Mouse (Mus musculus) hematopoietic stem cell, adult 5-6 weeks (primary cell): ENCODE data around the gene Mag. TPM values are rescaled to one million over a fixed set of nuclear protein-coding genes. Genes with fewer than 3 reads are reported as not detected.
"Not testable (repeated sequence)": the region's sequence is repeated elsewhere in the genome, so short reads cannot be mapped to it uniquely, and the experiment has no call there.

ENCODE experiments used
- ATAC-seq, 2 experiments: fragments of 125-278 bp in 1 of 2; replicated peaks in 1 of 2; 2 replicates each; pipeline ENCODE4 v1.8.0; 2016 to 2017; ENCODE audit warnings: inconsistent platforms in 2 of 2, mild to moderate bottlenecking in 2 of 2, moderate number of reproducible peaks in 2 of 2, low read depth in 1 of 2, moderate TSS enrichment in 1 of 2; ENCODE audit not compliant: low FRiP score in 2 of 2, poor library complexity in 2 of 2, severe bottlenecking in 2 of 2, insufficient read depth in 1 of 2, low TSS enrichment in 1 of 2
- total RNA-seq: library from RNA; stranded (forward); fragments of 172-1452, 232-1000 nt; gene quantifications from 2 replicates; pipeline ENCODE4 v1.2.3, GENCODE M21; 2017

Gene Mag
- total RNA-seq, 1 experiment from 2014 or later = not detected

- not testable (repeated sequence) for ATAC-seq
Observed at GRCm38 (mm10) chr7:30945466-30945865, 30.8 kb upstream of the Mag start.

GRCm38 (mm10) chr7:30944706-30945105, 30.0 kb upstream of the Mag start:
- ATAC-seq = not testable (repeated sequence)

DNA sequence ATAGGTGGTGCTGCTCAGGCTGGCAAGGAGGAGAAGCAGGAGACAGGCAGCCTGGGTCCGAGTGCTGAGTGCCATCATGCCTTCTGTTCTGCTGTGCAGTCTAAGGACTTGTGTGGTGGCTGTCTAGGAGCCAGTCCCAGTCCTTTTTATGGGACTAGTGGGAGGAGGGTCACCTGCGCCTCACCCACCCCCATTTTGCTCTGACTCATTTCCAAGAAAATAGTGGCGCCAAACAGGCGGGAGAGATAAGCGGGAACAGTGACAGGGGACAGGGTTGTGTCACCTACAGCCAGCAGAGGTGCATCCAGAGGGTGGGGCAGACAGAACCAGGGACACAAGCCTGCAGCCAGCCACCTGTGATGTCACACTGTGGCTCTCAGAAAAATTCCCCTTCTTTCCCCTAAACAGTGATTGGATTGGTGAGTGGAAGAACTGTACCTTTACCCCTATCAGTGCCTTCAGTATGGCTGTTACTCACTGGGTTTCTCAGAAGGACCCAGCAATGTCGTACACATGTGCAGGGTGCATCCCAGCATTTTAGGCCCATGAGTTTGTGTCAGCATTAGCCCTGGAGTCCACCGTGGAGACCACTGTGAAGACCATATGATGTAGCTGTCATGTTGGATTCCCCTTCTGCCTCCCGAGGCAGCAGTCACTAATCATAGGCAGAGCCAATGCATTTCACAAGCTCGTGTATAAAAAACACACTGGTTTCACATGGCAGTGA, 29.4 kb upstream of the Mag start, which contains the start of gene Hamp:
Gene Hamp (minus strand): TSS at position 124 of the 727 bp plus-strand sequence.
- no peak for ATAC-seq

- ATAC-seq = peak in 1 of 2 experiments; percentile 26; a peak in 1 of 4 replicates
Observed at GRCm38 (mm10) chr7:30942365-30942764, 27.7 kb upstream of the Mag start.

DNA sequence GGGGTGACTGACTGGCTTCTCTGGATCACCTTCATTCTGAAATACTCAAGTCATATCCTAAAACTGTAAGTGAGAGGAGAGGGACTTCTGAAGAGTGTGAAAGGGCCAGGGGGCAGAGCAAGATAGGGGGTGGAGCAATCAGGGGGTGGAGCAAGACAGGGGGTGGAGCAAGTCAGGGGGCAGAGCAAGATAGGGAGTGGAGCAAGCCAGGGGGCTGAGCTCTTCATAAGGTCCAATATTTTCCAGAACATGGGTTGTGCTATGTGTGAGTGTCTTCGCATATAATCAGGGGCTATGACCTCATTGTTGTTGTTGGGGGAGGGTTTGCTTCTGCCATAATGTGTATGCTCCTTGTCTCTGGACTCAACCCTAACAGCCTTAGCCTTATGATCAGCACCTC, 25.4 kb upstream of the Mag start:
- not testable (repeated sequence) for ATAC-seq

DNA sequence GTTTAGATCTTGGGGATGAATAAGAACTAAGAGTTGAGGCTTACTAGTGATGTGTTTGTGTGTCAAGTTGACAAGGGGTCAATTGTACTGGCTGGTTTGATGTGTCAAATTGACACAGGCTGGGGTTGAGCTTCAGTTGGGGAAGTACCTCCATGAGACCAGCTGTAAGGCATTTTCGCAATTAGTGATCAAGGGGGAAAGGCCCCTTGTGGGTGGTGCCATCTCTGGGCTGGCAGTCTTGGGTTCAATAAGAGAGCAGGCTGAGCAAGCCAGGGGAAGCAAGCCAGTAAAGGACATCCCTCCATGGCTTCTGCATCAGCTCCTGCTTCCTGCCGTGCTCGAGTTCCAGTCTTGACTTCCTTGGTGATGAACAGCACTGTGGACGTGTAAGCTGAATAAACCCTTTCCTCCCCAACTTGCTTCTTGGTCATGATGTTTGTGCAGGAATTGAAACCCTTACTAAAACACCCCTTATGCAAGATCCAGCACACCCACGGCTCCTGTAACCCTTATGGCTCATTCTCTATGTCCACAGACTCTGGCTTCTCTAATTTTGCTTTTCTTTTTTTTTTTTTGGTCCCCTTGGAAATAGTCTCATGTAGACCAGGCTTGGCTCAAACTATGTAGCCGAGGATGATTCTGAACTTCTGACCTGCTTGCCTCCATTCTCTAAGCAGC, 20.9 kb upstream of the Mag start:
- not testable (repeated sequence) for ATAC-seq

GRCm38 (mm10) chr7:30924581-30924980, 9.9 kb upstream of the Mag start, which contains the start of gene Hamp2:
Hamp2 (minus strand) TSS chr7:30924681.
- not testable (repeated sequence) for ATAC-seq

DNA sequence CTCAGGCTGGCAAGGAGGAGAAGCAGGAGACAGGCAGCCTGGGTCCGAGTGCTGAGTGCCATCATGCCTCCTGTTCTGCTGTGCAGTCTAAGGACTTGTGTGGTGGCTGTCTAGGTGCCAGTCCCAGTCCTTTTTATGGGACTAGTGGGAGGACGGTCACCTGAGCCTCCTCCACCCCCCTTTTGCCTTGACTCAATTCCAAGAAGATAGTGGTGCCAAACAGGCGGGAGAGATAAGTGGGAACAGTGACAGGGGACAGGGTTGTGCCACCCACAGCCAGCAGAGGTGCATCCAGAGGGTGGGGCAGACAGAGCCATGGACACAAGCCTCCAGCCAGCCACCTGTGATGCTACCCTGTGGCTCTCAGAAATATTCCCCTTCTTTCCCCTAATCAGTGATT, 9.4 kb upstream of the Mag start:
- no peak for ATAC-seq

GRCm38 (mm10) chr7:30922490-30922889, 7.8 kb upstream of the Mag start:
- not testable (repeated sequence) for ATAC-seq

- peak in 1 of 2 experiments; percentile 47; a peak in 1 of 4 replicates for ATAC-seq
Observed at GRCm38 (mm10) chr7:30920217-30920616, 5.5 kb upstream of the Mag start.

DNA sequence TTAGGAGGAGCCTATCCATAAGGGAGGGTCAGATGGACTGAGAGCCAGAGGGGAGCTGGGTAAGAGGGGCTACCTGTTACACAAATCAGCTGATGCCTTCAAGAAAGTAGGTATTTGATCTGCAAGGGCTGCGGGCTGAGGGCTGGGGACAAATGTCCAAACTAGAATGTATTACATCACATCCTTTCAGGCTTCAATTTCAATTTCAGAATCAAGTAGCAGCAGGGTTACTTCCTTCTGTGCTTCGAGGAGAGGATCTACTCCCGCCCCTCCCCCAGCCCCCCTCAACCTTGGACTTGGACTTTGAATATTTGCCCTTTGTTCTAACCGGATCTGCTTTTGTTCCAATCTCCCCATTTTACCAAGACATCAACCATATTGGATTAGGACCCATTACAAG, 2.5 kb upstream of the Mag start:
- ATAC-seq = peak in 1 of 2 experiments; percentile 35; a peak in 2 of 4 replicates

GRCm38 (mm10) chr7:30916713-30917112, 2.0 kb upstream of the Mag start:
- no peak for ATAC-seq

- peak; percentile 29 to 35; a peak in 2 of 4 replicates for ATAC-seq
Observed at GRCm38 (mm10) chr7:30909773-30910172, 4.9 kb downstream of the Mag start.

DNA sequence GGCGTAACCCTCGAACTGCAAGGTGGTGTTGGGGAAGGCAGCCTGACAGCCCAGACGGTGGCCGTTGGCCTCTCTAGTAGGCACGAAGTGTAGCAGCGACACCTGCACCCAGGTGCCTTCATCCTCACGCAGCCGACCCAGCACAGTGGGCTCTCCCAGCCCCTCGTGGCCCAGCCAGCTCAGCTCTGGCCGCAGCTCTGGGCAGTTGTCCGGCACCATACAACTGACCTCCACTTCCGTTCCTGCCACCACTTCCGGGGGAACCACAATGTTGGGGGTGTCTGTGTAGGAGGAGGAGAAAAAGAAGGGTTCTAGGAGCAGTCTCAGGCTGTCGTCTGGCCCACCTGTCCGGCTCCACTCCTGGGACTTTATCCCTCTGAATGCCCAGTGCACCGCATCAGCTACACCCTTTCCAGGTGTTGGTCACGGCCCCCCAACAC, 5.7 kb downstream of the Mag start:
- no peak; a peak in 1 of 4 replicates for ATAC-seq

- ATAC-seq = peak; percentile 39 to 61; a peak in 1 of 4 replicates
Observed at GRCm38 (mm10) chr7:30908277-30908991, 6.2 kb downstream of the Mag start.

DNA sequence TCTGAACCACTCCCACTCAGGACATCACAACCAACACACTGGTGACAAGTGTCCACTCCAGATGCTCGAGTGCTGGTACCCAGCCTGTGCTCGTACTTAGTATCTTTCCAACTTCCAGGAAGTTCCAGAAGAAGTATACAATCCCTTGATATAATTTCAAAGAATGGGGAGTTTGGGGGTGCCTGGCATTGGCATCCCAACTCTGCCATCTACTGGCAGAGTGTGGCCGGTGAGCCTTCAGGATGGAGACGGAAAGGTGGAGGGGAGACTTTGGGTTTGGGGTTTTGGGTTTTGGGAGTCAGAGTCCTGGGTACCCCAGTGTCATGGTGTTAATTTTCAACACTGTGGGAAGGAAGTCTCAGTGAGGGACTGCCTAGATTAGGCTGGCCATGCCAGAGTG, 10.6 kb downstream of the Mag start:
- ATAC-seq = peak; percentile 22 to 35; a peak in 1 of 4 replicates

DNA sequence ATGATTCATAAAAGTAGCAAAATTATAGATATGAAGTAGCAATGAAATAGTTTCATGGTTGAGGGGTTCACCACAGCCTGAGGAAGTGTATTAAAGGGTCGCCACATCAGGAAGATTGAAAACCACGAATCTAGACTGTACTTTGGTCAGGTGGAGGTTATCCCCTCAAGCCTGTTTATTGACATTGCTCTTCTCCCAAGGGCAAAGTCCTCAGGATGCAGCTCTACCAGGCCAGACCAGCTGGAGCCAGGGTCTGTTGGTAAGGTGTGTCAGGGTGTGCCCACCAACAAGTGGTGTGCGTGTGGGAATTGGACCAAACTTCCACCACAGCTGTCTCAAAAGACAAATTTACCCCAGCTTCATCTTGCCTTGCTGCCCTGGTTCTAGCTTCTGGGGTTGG, 19.5 kb downstream of the Mag start:
- ATAC-seq = no peak

DNA sequence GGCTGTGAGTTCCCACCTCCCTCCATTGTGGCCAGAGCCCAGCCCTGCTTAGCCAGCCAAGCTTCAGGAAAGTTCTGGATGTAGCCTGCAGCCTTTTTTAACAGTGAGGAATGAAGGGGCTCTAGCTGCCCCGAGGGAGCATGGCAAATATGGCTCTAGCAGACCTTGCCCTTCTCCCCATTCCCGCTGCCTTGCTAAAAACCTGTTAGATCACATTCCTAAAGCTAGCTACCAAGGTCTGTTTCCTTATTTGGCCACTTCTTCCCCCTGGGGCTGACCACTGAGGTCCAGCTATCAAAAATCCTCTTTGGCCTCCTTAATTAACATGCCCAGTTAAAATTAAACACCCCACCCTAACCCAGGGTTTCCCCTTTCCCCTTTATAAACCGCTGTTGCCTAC, 22.2 kb downstream of the Mag start:
- no peak for ATAC-seq
